Mouse (Mus musculus): ENCODE measurements around the gene Foxp3. TPM values are rescaled to one million over a fixed set of nuclear protein-coding genes. Genes with fewer than 3 reads are reported as not detected.

The Foxp3 gene
- polyA plus RNA-seq, 1 experiment: 0.59 TPM

- WGBS: 41% methylated on average over 65 of the region's 65 CpGs
- Histone ChIP-seq H3K4me3 (replicated peaks; ENCODE audit: extremely low read depth, low read depth, low read length) (peak within 1 kb of the TSS; percentile 86), H3K4me1 (ENCODE audit: control insufficient read depth, insufficient read depth, low read length) (no peaks in the 10 kb centered on the region; the same call in 1 of the 2 replicates)
- no peak for TF ChIP-seq CTCF (IDR thresholded peaks at IDR 0.05; ENCODE audit: insufficient read depth, low read length)
- no peak for TF ChIP-seq POLR2A (IDR thresholded peaks at IDR 0.05; ENCODE audit: borderline replicate concordance, extremely low read depth, low read depth, low read length)
- DNase-seq: peak; percentile 87
Measured at GRCm38 (mm10) chrX:7574087-7574884, 842 bp downstream of the Foxp3 start, which contains the start of gene Ppp1r3f. TSS of gene Ppp1r3f (minus strand) at chrX:7574283.

- 30% methylated on average over 6 of the region's 6 CpGs for WGBS
- H3K4me3 ChIP-seq (replicated peaks; ENCODE audit: extremely low read depth, low read depth, low read length): no peak overlapping the region
- DNase-seq: no peak
- no peaks in the 10 kb centered on the region; the same call in 1 of the 2 replicates for H3K4me1 ChIP-seq (ENCODE audit: control insufficient read depth, insufficient read depth, low read length)
- no peak for TF ChIP-seq POLR2A (IDR thresholded peaks at IDR 0.05; ENCODE audit: borderline replicate concordance, extremely low read depth, low read depth, low read length)
- no peak for TF ChIP-seq CTCF (IDR thresholded peaks at IDR 0.05; ENCODE audit: insufficient read depth, low read length)
Measured at GRCm38 (mm10) chrX:7574885-7575231, 1.4 kb downstream of the Foxp3 start.

- H3K4me3 ChIP-seq (replicated peaks; ENCODE audit: extremely low read depth, low read depth, low read length): no peak overlapping the region
- DNase-seq: no peak
- TF ChIP-seq POLR2A (IDR thresholded peaks at IDR 0.05; ENCODE audit: borderline replicate concordance, extremely low read depth, low read depth, low read length): no peak
- no peak for TF ChIP-seq CTCF (IDR thresholded peaks at IDR 0.05; ENCODE audit: insufficient read depth, low read length)
- no peaks in the 10 kb centered on the region for H3K4me1 ChIP-seq (ENCODE audit: control insufficient read depth, insufficient read depth, low read length)
- 81% methylated on average over 2 of the region's 2 CpGs for WGBS
Measured at GRCm38 (mm10) chrX:7581151-7581550, 7.7 kb downstream of the Foxp3 start.

GRCm38 (mm10) chrX:7583881-7584280 lies 10.4 kb downstream of the Foxp3 start:
- no peak for DNase-seq
- Histone ChIP-seq H3K4me1 (ENCODE audit: control insufficient read depth, insufficient read depth, low read length) (no peaks in the 10 kb centered on the region), H3K4me3 (replicated peaks; ENCODE audit: extremely low read depth, low read depth, low read length) (no peak overlapping the region)
- no peak for TF ChIP-seq CTCF (IDR thresholded peaks at IDR 0.05; ENCODE audit: insufficient read depth, low read length)
- no peak for TF ChIP-seq POLR2A (IDR thresholded peaks at IDR 0.05; ENCODE audit: borderline replicate concordance, extremely low read depth, low read depth, low read length)
- 93% methylated on average over 11 of the region's 11 CpGs for WGBS

- TF ChIP-seq CTCF (IDR thresholded peaks at IDR 0.05; ENCODE audit: insufficient read depth, low read length) (no peak), POLR2A (IDR thresholded peaks at IDR 0.05; ENCODE audit: borderline replicate concordance, extremely low read depth, low read depth, low read length) (no peak)
- WGBS: 78% methylated on average over 5 of the region's 5 CpGs
Measured at GRCm38 (mm10) chrX:7586356-7586755, 12.9 kb downstream of the Foxp3 start.

GRCm38 (mm10) chrX:7595371-7595770 lies 21.9 kb downstream of the Foxp3 start:
- TF ChIP-seq POLR2A (IDR thresholded peaks at IDR 0.05; ENCODE audit: borderline replicate concordance, extremely low read depth, low read depth, low read length) (no peak), CTCF (IDR thresholded peaks at IDR 0.05; ENCODE audit: insufficient read depth, low read length) (no peak)
- no peaks in the 10 kb centered on the region for H3K4me1 ChIP-seq (ENCODE audit: control insufficient read depth, insufficient read depth, low read length)
- 78% methylated on average over 9 of the region's 9 CpGs for WGBS
- no peak for DNase-seq
- no peak overlapping the region for H3K4me3 ChIP-seq (replicated peaks; ENCODE audit: extremely low read depth, low read depth, low read length)

More at GRCm38 (mm10) chrX:7586356-7586755, 12.9 kb downstream of the Foxp3 start:
- Histone ChIP-seq H3K4me1 (ENCODE audit: control insufficient read depth, insufficient read depth, low read length) (no peaks in the 10 kb centered on the region), H3K4me3 (replicated peaks; ENCODE audit: extremely low read depth, low read depth, low read length) (no peak overlapping the region)
- no peak for DNase-seq

- no peak for DNase-seq
- no peak for TF ChIP-seq POLR2A (IDR thresholded peaks at IDR 0.05; ENCODE audit: borderline replicate concordance, extremely low read depth, low read depth, low read length)
- no peak for TF ChIP-seq CTCF (IDR thresholded peaks at IDR 0.05; ENCODE audit: insufficient read depth, low read length)
- 78% methylated on average over 7 of the region's 7 CpGs for WGBS
Measured at GRCm38 (mm10) chrX:7604004-7604403, 30.6 kb downstream of the Foxp3 start.

GRCm38 (mm10) chrX:7604879-7605574 lies 31.6 kb downstream of the Foxp3 start, which contains the start of gene Ccdc22:
TSS of gene Ccdc22 (minus strand) at chrX:7605517.
- TF ChIP-seq CTCF (IDR thresholded peaks at IDR 0.05; ENCODE audit: insufficient read depth, low read length) (no peak), POLR2A (IDR thresholded peaks at IDR 0.05; ENCODE audit: borderline replicate concordance, extremely low read depth, low read depth, low read length) (peak; percentile 32; the same call in 1 of the 2 replicates)
- Histone ChIP-seq H3K4me1 (ENCODE audit: control insufficient read depth, insufficient read depth, low read length) (no peaks in the 10 kb centered on the region), H3K4me3 (replicated peaks; ENCODE audit: extremely low read depth, low read depth, low read length) (peak within 1 kb of the TSS; percentile 95)
- 26% methylated on average over 28 of the region's 28 CpGs for WGBS
- DNase-seq: peak; percentile 77

More at GRCm38 (mm10) chrX:7604004-7604403, 30.6 kb downstream of the Foxp3 start:
- Histone ChIP-seq H3K4me1 (ENCODE audit: control insufficient read depth, insufficient read depth, low read length) (no peaks in the 10 kb centered on the region), H3K4me3 (replicated peaks; ENCODE audit: extremely low read depth, low read depth, low read length) (no peak overlapping the region)

- no peak for TF ChIP-seq CTCF (IDR thresholded peaks at IDR 0.05; ENCODE audit: insufficient read depth, low read length)
- no peak for TF ChIP-seq POLR2A (IDR thresholded peaks at IDR 0.05; ENCODE audit: borderline replicate concordance, extremely low read depth, low read depth, low read length)
- no peaks in the 10 kb centered on the region for H3K4me1 ChIP-seq (ENCODE audit: control insufficient read depth, insufficient read depth, low read length)
- no peak overlapping the region for H3K4me3 ChIP-seq (replicated peaks; ENCODE audit: extremely low read depth, low read depth, low read length)
- 32% methylated on average over 8 of the region's 8 CpGs for WGBS
- no peak for DNase-seq
Measured at GRCm38 (mm10) chrX:7605575-7605941, 32.1 kb downstream of the Foxp3 start.

Data from lung, adult 2 months (tissue).